Mouse (Mus musculus): ENCODE results near the gene Olfr221. TPM values are rescaled to one million over a fixed set of nuclear protein-coding genes. Genes with fewer than 3 reads are reported as not detected.
A peak's percentile ranks its signal among the peaks of the same experiment; 100 is the strongest.

The Olfr221 gene
- polyA plus RNA-seq, 1 experiment from 2014 or later = not detected

- 2% methylated on average over 49 of the region's 74 CpGs for WGBS
- peaks cover 2% of the 10 kb centered on the region; the same call in 1 of the 2 replicates for H3K4me1 ChIP-seq (replicated peaks; ENCODE audit: control insufficient read depth, insufficient read depth)
- H3K9ac ChIP-seq (ENCODE audit: low read length) = peak within 1 kb of the TSS; percentile 82
- TF ChIP-seq EP300 (optimal IDR thresholded peaks at IDR 0.05) = no peak
- no peak for TF ChIP-seq CTCF (IDR thresholded peaks at IDR 0.05; ENCODE audit: low read depth)
- peak within 1 kb of the TSS; percentile 95 for H3K27ac ChIP-seq (replicated peaks)
- H3K4me3 ChIP-seq (ENCODE audit: low read depth, low read length) = peak within 1 kb of the TSS; percentile 73
- H3K27me3 ChIP-seq (ENCODE audit: control insufficient read depth, insufficient read depth, low read length) = no peaks in the 10 kb centered on the region
- no peaks in the 10 kb centered on the region for H3K36me3 ChIP-seq (ENCODE audit: control insufficient read depth, insufficient read depth, low read length)
- DNase-seq (ENCODE audit: low spot score) (peak; percentile 79), ATAC-seq (ENCODE audit: low FRiP score, low TSS enrichment) (peak; percentile 61)
- no peaks in the 10 kb centered on the region for H3K9me3 ChIP-seq (ENCODE audit: control insufficient read depth, low read length)
- peak within 1 kb of the TSS; percentile 92 for H3K4me2 ChIP-seq (replicated peaks; ENCODE audit: low read depth)
Measured at GRCm38 (mm10) chr14:51984247-51985231, 57.7 kb downstream of the Olfr221 start, which contains the start of gene Arhgef40. Gene Arhgef40, plus strand, starts transcription at chr14:51984719.

Other genes with a start within 250 kb of the Olfr221 start
- not detected in 2 replicates for gene AY358078, start 242.4 kb downstream of the Olfr221 start, polyA plus RNA-seq (2015; fragmentation: Nextera tagmentation; extraction: Ambion mirVana)
- not detected in 2 replicates for gene Ear6, start 188.8 kb downstream of the Olfr221 start, polyA plus RNA-seq (2015; fragmentation: Nextera tagmentation; extraction: Ambion mirVana)
- 22.7 and 24.0 TPM in 2 replicates for gene Mettl17, start 157.6 kb downstream of the Olfr221 start, polyA plus RNA-seq (2015; fragmentation: Nextera tagmentation; extraction: Ambion mirVana)
- gene Slc39a2, start 149.6 kb downstream of the Olfr221 start, polyA plus RNA-seq (2015; fragmentation: Nextera tagmentation; extraction: Ambion mirVana) = 1.1 and 1.4 TPM in 2 replicates
- 71.6 and 79.4 TPM in 2 replicates for gene Ndrg2, start 128.3 kb downstream of the Olfr221 start, polyA plus RNA-seq (2015; fragmentation: Nextera tagmentation; extraction: Ambion mirVana)
- not detected in 2 replicates for gene Tppp2, start 124.0 kb downstream of the Olfr221 start, polyA plus RNA-seq (2015; fragmentation: Nextera tagmentation; extraction: Ambion mirVana)
- gene Rnase13, start 119.7 kb downstream of the Olfr221 start, polyA plus RNA-seq (2015; fragmentation: Nextera tagmentation; extraction: Ambion mirVana) = 0.07 TPM in 1 of 2 replicates, not detected in the other
- 32.9 and 36.4 TPM in 2 replicates for gene Arhgef40, start 57.7 kb downstream of the Olfr221 start, polyA plus RNA-seq (2015; fragmentation: Nextera tagmentation; extraction: Ambion mirVana)
- gene Tmem253, start 26.8 kb downstream of the Olfr221 start, polyA plus RNA-seq (2015; fragmentation: Nextera tagmentation; extraction: Ambion mirVana) = 4.6 and 4.9 TPM in 2 replicates
- 18.1 and 18.5 TPM in 2 replicates for gene Zfp219, start 21.7 kb downstream of the Olfr221 start, polyA plus RNA-seq (2015; fragmentation: Nextera tagmentation; extraction: Ambion mirVana)
- 162 and 167 TPM in 2 replicates for gene Hnrnpc, start 61.6 kb upstream of the Olfr221 start, polyA plus RNA-seq (2015; fragmentation: Nextera tagmentation; extraction: Ambion mirVana)
- gene Rpgrip1, start 68.2 kb upstream of the Olfr221 start, polyA plus RNA-seq (2015; fragmentation: Nextera tagmentation; extraction: Ambion mirVana) = 29.4 and 29.8 TPM in 2 replicates
- gene Supt16, start 155.0 kb upstream of the Olfr221 start, polyA plus RNA-seq (2015; fragmentation: Nextera tagmentation; extraction: Ambion mirVana) = 15.2 and 20.0 TPM in 2 replicates
- 12.6 and 14.2 TPM in 2 replicates for gene Chd8, start 215.3 kb upstream of the Olfr221 start, polyA plus RNA-seq (2015; fragmentation: Nextera tagmentation; extraction: Ambion mirVana)
- gene Tox4, start 236.7 kb upstream of the Olfr221 start, polyA plus RNA-seq (2015; fragmentation: Nextera tagmentation; extraction: Ambion mirVana) = 21.5 and 22.9 TPM in 2 replicates
- gene Rab2b, start 237.1 kb upstream of the Olfr221 start, polyA plus RNA-seq (2015; fragmentation: Nextera tagmentation; extraction: Ambion mirVana) = 6.9 and 7.3 TPM in 2 replicates